Mouse (Mus musculus) subcutaneous adipose tissue, adult 2 months (tissue): Measurements from ENCODE around the gene Gm29423. TPM values are rescaled to one million over a fixed set of nuclear protein-coding genes. Genes with fewer than 3 reads are reported as not detected.

Experiments
- polyA plus RNA-seq: library from polyadenylated mRNA; depleted of rRNA; stranded (reverse); fragments of >200 nt; gene quantifications from 2 replicates; pipeline ENCODE4 v1.2.3, GENCODE M21; 2012; ENCODE audit warnings: low replicate concordance; rRNA removed

The Gm29423 gene
- not detected in 2 replicates for polyA plus RNA-seq

GRCm38 (mm10) chrY:70303187-70303586 is at the start of gene Gm29423, which contains the start of gene Gm29644:
Gm29423 (minus strand) TSS chrY:70303287.
Gm29644 (minus strand) TSS chrY:70303343.

GRCm38 (mm10) chrY:70273542-70273941 is 29.5 kb downstream of the Gm29423 start, which contains the start of gene Gm21118:
Gm21118 (minus strand) TSS chrY:70273642.

Other genes starting within 250 kb of the Gm29423 start
- not detected in 2 replicates for gene Gm21118, start 29.6 kb downstream of the Gm29423 start, polyA plus RNA-seq
- not detected in 2 replicates for gene Gm29644, start 56 bp upstream of the Gm29423 start, polyA plus RNA-seq
- gene Gm20888, start 138.6 kb upstream of the Gm29423 start, polyA plus RNA-seq = not detected in 2 replicates